Mouse (Mus musculus) right cerebral cortex, adult 2 months (tissue): ENCODE data around the gene Cacna2d3.
A peak's percentile ranks its signal among the peaks of the same experiment; 100 is the strongest.

Source experiments
- DNase-seq, 2 experiments: peaks; one replicate each; pipeline ENCODE4 v3.0.0; 2021 to 2022; ENCODE audit warnings: low spot score in 2 of 2

The Cacna2d3 gene

GRCm38 (mm10) chr14:29643217-29643616 is 78.4 kb downstream of the Cacna2d3 start:
- no peak for DNase-seq

- no peak for DNase-seq
These were observed 82.4 kb downstream of the Cacna2d3 start for GRCm38 (mm10) chr14:29639266-29639665.

- no peak for DNase-seq
These were observed 93.5 kb downstream of the Cacna2d3 start for GRCm38 (mm10) chr14:29628213-29628612.

GRCm38 (mm10) chr14:29612436-29612835 is 109.2 kb downstream of the Cacna2d3 start:
- DNase-seq = no peak

GRCm38 (mm10) chr14:29608761-29609160 is 112.9 kb downstream of the Cacna2d3 start:
- DNase-seq = no peak

- no peak for DNase-seq
These were observed 122.2 kb downstream of the Cacna2d3 start for GRCm38 (mm10) chr14:29599428-29599827.

- DNase-seq = no peak
These were observed 128.8 kb downstream of the Cacna2d3 start for GRCm38 (mm10) chr14:29592896-29593295.

GRCm38 (mm10) chr14:29589628-29590027 is 132.0 kb downstream of the Cacna2d3 start:
- DNase-seq = no peak

- DNase-seq = no peak
These were observed 139.7 kb downstream of the Cacna2d3 start for GRCm38 (mm10) chr14:29581961-29582360.

GRCm38 (mm10) chr14:29577786-29578185 is 143.9 kb downstream of the Cacna2d3 start:
- no peak for DNase-seq

- DNase-seq = peak in 1 of 2 experiments; percentile 6
These were observed 146.1 kb downstream of the Cacna2d3 start for GRCm38 (mm10) chr14:29575551-29575950.

GRCm38 (mm10) chr14:29562704-29563103 is 159.0 kb downstream of the Cacna2d3 start:
- no peak for DNase-seq

GRCm38 (mm10) chr14:29561122-29561834 is 160.4 kb downstream of the Cacna2d3 start:
- DNase-seq = no peak

GRCm38 (mm10) chr14:29558440-29558839 is 163.2 kb downstream of the Cacna2d3 start:
- no peak for DNase-seq

GRCm38 (mm10) chr14:29556152-29556551 is 165.5 kb downstream of the Cacna2d3 start:
- no peak for DNase-seq

- DNase-seq = no peak
These were observed 169.2 kb downstream of the Cacna2d3 start for GRCm38 (mm10) chr14:29552471-29552870.

GRCm38 (mm10) chr14:29548646-29549045 is 173.0 kb downstream of the Cacna2d3 start:
- no peak for DNase-seq

- DNase-seq = no peak
These were observed 191.1 kb downstream of the Cacna2d3 start for GRCm38 (mm10) chr14:29530516-29530915.

GRCm38 (mm10) chr14:29528696-29529095 is 193.0 kb downstream of the Cacna2d3 start:
- DNase-seq = no peak

GRCm38 (mm10) chr14:29519751-29520669 is 201.7 kb downstream of the Cacna2d3 start:
- DNase-seq = peak; percentile 42 to 67

GRCm38 (mm10) chr14:29502667-29503066 is 219.0 kb downstream of the Cacna2d3 start:
- no peak for DNase-seq

GRCm38 (mm10) chr14:29498546-29499290 is 222.9 kb downstream of the Cacna2d3 start:
- DNase-seq = no peak
